Mouse (Mus musculus) ES-Bruce4 (cell line): ENCODE results near the gene Mlycd.
"Not testable (repeated sequence)": the region's sequence is repeated elsewhere in the genome, so short reads cannot be mapped to it uniquely, and the experiment has no call there.

Experiments used
- CTCF ChIP-seq: IDR thresholded peaks from one replicate; pipeline ENCODE4 v1.8.1; 2011; ENCODE audit warnings: low read depth, low read length
- EP300 ChIP-seq: IDR thresholded peaks from 2 replicates; pipeline ENCODE4 v1.6.1; 2011; ENCODE audit warnings: low read depth, low read length; ENCODE audit not compliant: insufficient read depth
- POLR2A ChIP-seq: IDR thresholded peaks from one replicate; pipeline ENCODE4 v1.8.1; 2011; ENCODE audit warnings: low read length; ENCODE audit not compliant: insufficient read depth

GRCm38 (mm10) chr8:119374716-119375115 lies 20.0 kb upstream of the Mlycd start:
- not testable (repeated sequence) for TF ChIP-seq EP300, CTCF, POLR2A
